Mouse (Mus musculus): Measurements from ENCODE around the gene Gimap7. TPM values are rescaled to one million over a fixed set of nuclear protein-coding genes. Genes with fewer than 3 reads are reported as not detected.

Gene Gimap7
- total RNA-seq, 2 experiments from 2014 or later, result not detected

- no peak for DNase-seq (ENCODE audit: low spot score in 2 of 2)
These were observed 22.2 kb downstream of the Gimap7 start for GRCm38 (mm10) chr6:48740501-48741169.

GRCm38 (mm10) chr6:48741273-48741672 lies 22.9 kb downstream of the Gimap7 start:
- no peak for DNase-seq (ENCODE audit: low spot score in 2 of 2)

GRCm38 (mm10) chr6:48741711-48742206 lies 23.3 kb downstream of the Gimap7 start:
- DNase-seq (ENCODE audit: low spot score in 2 of 2), result no peak

- DNase-seq (ENCODE audit: low spot score in 2 of 2), result no peak
These were observed 24.3 kb downstream of the Gimap7 start for GRCm38 (mm10) chr6:48742422-48743351.

GRCm38 (mm10) chr6:48745490-48745889 lies 27.1 kb downstream of the Gimap7 start:
- DNase-seq (ENCODE audit: low spot score in 2 of 2), result no peak

- peak in 1 of 2 experiments; percentile 31 for DNase-seq (ENCODE audit: low spot score in 2 of 2)
These were observed 27.8 kb downstream of the Gimap7 start, which contains the start of gene Gimap5 for GRCm38 (mm10) chr6:48745959-48746889. TSS of gene Gimap5 (plus strand) at chr6:48746197.

GRCm38 (mm10) chr6:48747091-48747966 lies 28.9 kb downstream of the Gimap7 start:
- no peak for DNase-seq (ENCODE audit: low spot score in 2 of 2)

- DNase-seq (ENCODE audit: low spot score in 2 of 2), result no peak
These were observed 45.3 kb downstream of the Gimap7 start for GRCm38 (mm10) chr6:48763567-48764270.

- DNase-seq (ENCODE audit: low spot score in 2 of 2), result no peak
These were observed 46.1 kb downstream of the Gimap7 start for GRCm38 (mm10) chr6:48764496-48764895.

- no peak for DNase-seq (ENCODE audit: low spot score in 2 of 2)
These were observed 49.9 kb downstream of the Gimap7 start for GRCm38 (mm10) chr6:48768178-48768869.

GRCm38 (mm10) chr6:48768933-48769332 lies 50.5 kb downstream of the Gimap7 start:
- no peak for DNase-seq (ENCODE audit: low spot score in 2 of 2)

GRCm38 (mm10) chr6:48770696-48771095 lies 52.3 kb downstream of the Gimap7 start, which contains the start of gene Gimap3:
TSS of gene Gimap3 (minus strand) at chr6:48770851.
- no peak for DNase-seq (ENCODE audit: low spot score in 2 of 2)

GRCm38 (mm10) chr6:48772030-48772429 lies 53.6 kb downstream of the Gimap7 start:
- DNase-seq (ENCODE audit: low spot score in 2 of 2), result peak; percentile 42 to 85

Other genes with a start within 250 kb of the Gimap7 start
- gene Atp6v0e2, start 181.0 kb upstream of the Gimap7 start, total RNA-seq (2021), result 100 to 1,000 TPM; 440 to 446 TPM
- gene Lrrc61, start 163.8 kb upstream of the Gimap7 start, total RNA-seq (2021), result 10 to 100 TPM; 32.3 to 37.6 TPM
- 10 to 100 TPM; 14.9 to 18.0 TPM for gene Rarres2, start 145.8 kb upstream of the Gimap7 start, total RNA-seq (2021)
- gene Gm45021, start 129.0 kb upstream of the Gimap7 start, total RNA-seq (2021), result not detected
- gene Repin1, start 124.7 kb upstream of the Gimap7 start, total RNA-seq (2021), result 10 to 100 TPM; 48.0 to 51.0 TPM
- not detected for gene Gm44965, start 124.7 kb upstream of the Gimap7 start, total RNA-seq (2021)
- gene Zfp775, start 116.6 kb upstream of the Gimap7 start, total RNA-seq (2021), result 1 to 10 TPM; 7.1 to 8.2 TPM
- 10 to 100 TPM; 13.4 to 13.6 TPM for gene AI854703, start 91.9 kb upstream of the Gimap7 start, total RNA-seq (2021)
- under 1 TPM; 0.77 to 0.81 TPM for gene Gimap8, start 71.4 kb upstream of the Gimap7 start, total RNA-seq (2021)
- gene Gimap9, start 42.5 kb upstream of the Gimap7 start, total RNA-seq (2021), result 1 to 10 TPM in 1 of 2 experiments, under 1 TPM in 1; 0.48 to 1.1 TPM
- gene Gimap4, start 34.1 kb upstream of the Gimap7 start, total RNA-seq (2021), result not detected
- 1 to 10 TPM; 4.3 to 4.9 TPM for gene Gimap6, start 10.4 kb upstream of the Gimap7 start, total RNA-seq (2021)
- gene Gm28053, start within 50 bp of the Gimap7 start, total RNA-seq (2021), result 1 to 10 TPM in 1 of 2 experiments, not detected in 1; 1.9 TPM
- gene Gimap1, start 20.4 kb downstream of the Gimap7 start, total RNA-seq (2021), result 1 to 10 TPM; 1.4 to 1.9 TPM
- gene Gimap5, start 27.6 kb downstream of the Gimap7 start, total RNA-seq (2021), result under 1 TPM; 0.62 to 0.99 TPM
- not detected for gene Gimap3, start 52.2 kb downstream of the Gimap7 start, total RNA-seq (2021)
- gene Tmem176a, start 122.3 kb downstream of the Gimap7 start, total RNA-seq (2021), result 10 to 100 TPM; 32.4 to 36.3 TPM
- gene Tmem176b, start 122.9 kb downstream of the Gimap7 start, total RNA-seq (2021), result 10 to 100 TPM; 58.5 to 61.2 TPM
- not detected for gene Aoc1, start 154.3 kb downstream of the Gimap7 start, total RNA-seq (2021)
- gene 1600015I10Rik, start 211.3 kb downstream of the Gimap7 start, total RNA-seq (2021), result not detected

All from layer of hippocampus, adult 18-20 months (tissue).